Mouse (Mus musculus): ENCODE measurements at regions not wholly inside any gene's neighbourhood (a gene's known extent, or its start where the extent isn't known, plus 50 kb on each side); places are given as distances from the start of the nearest gene placed in this dataset.

DNA sequence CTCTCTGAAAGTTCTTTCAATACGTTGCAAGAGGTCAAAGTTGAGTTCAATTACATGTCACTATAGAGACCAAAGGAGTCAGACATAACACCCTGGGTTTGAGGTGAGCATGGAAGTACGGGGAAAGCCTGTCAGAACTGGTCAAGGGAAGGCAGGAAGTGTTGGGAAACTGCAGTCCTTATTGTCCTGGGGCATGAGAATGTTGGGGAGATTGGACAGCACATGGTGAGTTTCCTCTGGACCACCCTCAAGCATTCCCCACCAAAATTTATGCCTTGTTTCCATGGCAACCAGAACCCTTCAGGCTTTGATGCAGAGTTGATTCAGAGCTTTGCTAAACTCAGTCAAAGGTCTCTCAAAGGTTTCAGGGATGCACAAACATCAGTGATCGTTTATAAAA, 276.5 kb downstream of the Basp1 start:
- no peak for ATAC-seq (replicated peaks; ENCODE audit: low FRiP score, poor library complexity, severe bottlenecking)

GRCm38 (mm10) chr15:25135471-25136262, 277.9 kb downstream of the Basp1 start:
- no peak for ATAC-seq (replicated peaks; ENCODE audit: low FRiP score, poor library complexity, severe bottlenecking)

- ATAC-seq (replicated peaks; ENCODE audit: low FRiP score, poor library complexity, severe bottlenecking): no peak
These were observed 283.5 kb downstream of the Basp1 start for GRCm38 (mm10) chr15:25130096-25130495.

DNA sequence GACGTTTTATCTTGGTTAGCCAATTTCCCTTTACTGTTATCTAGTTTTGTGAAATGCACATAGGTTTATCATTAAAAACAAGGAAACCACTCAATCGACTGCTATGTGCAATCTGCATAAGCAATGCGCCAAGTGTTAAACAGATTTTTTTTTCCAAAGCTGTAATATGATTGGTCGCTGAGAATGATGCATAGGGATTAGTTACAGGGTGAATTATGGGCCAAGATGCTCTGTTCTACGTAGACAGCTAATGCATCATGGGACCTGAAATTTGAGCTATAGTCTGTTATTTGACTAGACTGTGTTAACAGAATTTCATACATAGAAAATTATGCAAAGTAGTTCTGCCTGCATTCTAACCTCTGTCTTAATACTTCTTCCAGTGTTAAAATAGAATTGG, 284.0 kb downstream of the Basp1 start:
- ATAC-seq (replicated peaks; ENCODE audit: low FRiP score, poor library complexity, severe bottlenecking): no peak

DNA sequence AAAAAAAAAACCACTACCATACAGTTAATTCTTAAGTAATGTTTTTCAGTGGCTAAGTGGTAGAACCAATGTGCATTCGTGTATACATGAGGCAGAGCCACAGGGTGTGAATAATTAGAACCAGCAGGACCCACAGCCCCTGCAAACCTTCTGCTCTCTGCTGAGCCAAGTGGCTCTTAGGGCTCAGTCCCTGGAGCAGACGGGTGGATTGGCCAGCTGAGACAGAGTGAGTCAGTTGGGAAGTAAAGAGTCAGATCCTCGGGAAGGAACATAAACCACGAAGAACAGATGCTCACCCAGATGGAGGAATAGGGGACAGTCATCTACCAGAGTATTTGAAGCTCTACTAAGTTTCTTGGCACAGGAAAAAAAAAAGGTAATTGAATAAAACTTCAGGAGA, 293.1 kb downstream of the Basp1 start:
- ATAC-seq (replicated peaks; ENCODE audit: low FRiP score, poor library complexity, severe bottlenecking): no peak

GRCm38 (mm10) chr15:25117980-25118379, 295.6 kb downstream of the Basp1 start:
- no peak for ATAC-seq (replicated peaks; ENCODE audit: low FRiP score, poor library complexity, severe bottlenecking)

DNA sequence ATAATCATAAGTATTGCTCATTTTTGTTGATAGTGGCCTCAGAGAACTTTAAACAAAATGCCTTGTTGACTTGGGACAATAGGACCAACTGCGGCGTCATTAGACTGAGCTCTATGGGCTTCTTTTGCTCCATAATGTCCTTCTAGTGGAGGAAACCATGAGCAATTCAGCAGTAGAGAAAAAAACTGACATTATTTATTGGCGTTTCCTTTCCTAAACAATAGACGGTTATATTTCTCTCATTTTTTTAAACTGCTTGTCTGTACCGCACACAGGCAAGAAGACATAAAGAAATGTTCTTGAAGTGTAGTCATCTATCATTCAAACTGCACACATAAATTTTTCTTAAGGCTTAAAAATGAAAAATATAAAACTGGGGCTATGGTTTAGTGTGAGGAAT, 310.8 kb downstream of the Basp1 start:
- ATAC-seq (replicated peaks; ENCODE audit: low FRiP score, poor library complexity, severe bottlenecking): no peak

DNA sequence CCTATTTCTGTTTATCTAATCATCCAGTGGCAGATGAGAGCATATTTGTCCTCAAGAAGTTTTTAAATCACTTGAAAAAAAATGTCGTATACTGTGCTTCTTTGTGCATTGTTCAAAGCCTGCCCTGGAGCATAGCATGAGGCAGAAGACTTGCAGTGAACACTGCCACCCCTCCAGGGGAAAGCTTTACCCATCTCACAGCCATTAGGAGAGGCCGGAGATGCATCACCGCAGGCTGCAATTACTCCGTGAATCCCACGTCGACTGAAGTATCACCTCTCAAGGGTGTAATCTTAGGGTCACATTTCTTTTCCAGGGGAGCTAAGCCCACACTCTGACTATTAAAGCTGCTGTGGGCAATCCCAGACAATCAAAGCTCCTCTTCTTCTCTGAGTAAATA, 319.8 kb downstream of the Basp1 start:
- ATAC-seq (replicated peaks; ENCODE audit: low FRiP score, poor library complexity, severe bottlenecking): no peak

DNA sequence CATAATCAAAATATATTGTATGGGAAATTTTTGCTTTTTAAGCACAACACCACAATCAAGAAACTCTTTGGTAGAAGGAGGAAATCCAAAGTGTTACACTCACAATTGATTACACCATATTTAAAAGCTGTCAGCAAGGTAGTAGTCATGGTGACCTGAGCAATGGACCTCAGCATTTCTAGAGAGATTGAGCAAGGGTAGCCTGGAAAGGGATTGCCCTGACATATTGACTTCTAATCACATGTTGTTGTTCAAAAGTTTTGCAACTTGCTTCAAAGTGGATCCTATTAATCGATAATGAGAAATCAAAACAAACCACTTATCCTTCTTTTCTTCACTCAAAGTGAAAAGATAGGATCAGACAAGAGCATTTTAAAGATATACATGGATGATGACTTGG, 343.9 kb downstream of the Basp1 start:
- no peak for ATAC-seq (replicated peaks; ENCODE audit: low FRiP score, poor library complexity, severe bottlenecking)

GRCm38 (mm10) chr15:25059347-25059746, 354.2 kb downstream of the Basp1 start:
- ATAC-seq (replicated peaks; ENCODE audit: low FRiP score, poor library complexity, severe bottlenecking): no peak

GRCm38 (mm10) chr15:25047875-25048274, 365.7 kb downstream of the Basp1 start:
- no peak for ATAC-seq (replicated peaks; ENCODE audit: low FRiP score, poor library complexity, severe bottlenecking)

GRCm38 (mm10) chr15:25046514-25047138, 366.9 kb downstream of the Basp1 start:
- ATAC-seq (replicated peaks; ENCODE audit: low FRiP score, poor library complexity, severe bottlenecking): no peak

DNA sequence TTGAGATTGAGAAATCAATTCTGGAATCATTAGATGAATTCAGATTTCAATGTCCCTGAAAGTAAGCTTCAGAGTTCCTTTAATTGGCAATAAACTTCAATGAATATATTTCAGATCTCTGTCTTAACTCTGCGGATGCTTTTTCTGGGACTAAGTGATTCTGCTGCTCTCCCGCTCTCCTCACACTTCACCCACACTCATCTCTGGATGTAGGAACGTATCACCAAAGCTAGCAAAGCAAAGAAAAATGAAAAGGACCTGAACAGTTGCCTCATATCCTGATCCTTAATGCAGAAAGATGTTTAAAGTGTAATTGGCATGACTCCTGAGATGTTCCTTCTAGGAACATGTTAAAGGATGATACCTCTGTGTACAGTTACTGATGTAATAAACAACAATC, 377.3 kb downstream of the Basp1 start:
- no peak for ATAC-seq (replicated peaks; ENCODE audit: low FRiP score, poor library complexity, severe bottlenecking)

DNA sequence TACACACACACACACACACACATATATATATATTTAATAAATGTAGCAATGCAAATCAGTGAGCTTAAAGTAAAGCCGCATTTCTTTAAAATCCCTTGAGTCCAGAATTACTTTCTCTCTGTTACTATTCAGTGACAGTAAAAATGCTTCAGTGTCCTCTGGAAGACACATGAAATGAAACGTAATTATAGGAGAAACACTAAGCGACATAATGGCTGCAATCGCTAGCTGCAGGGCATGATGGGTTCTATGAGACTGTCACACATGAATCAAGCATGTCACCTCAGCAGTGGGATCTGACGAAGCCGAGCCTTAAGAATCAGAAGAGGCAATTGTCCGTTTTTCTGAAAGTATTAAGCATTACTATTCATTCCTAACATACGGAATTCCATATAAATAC, 385.7 kb downstream of the Basp1 start:
- ATAC-seq (replicated peaks; ENCODE audit: low FRiP score, poor library complexity, severe bottlenecking): no peak

GRCm38 (mm10) chr15:25026786-25027461, 386.6 kb downstream of the Basp1 start:
- ATAC-seq (replicated peaks; ENCODE audit: low FRiP score, poor library complexity, severe bottlenecking): no peak

DNA sequence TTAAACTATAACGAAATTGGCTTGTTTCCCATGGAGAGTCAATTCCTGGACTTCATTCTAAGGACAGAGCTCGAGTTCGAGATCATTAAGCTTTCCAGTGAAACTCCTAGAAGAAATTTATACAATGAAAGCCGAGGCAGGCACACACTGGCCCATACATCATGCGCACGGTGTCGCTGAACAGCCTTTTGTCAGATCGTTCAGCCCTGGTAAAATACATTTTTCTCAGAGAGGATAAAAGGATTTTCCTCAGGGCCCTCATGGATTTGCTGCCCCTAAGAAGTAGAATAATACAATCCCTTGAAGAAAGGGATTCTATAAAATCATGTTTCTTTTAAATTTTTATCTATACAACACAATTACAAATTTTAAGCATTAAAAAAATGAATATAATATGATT, 387.2 kb downstream of the Basp1 start:
- ATAC-seq (replicated peaks; ENCODE audit: low FRiP score, poor library complexity, severe bottlenecking): no peak

DNA sequence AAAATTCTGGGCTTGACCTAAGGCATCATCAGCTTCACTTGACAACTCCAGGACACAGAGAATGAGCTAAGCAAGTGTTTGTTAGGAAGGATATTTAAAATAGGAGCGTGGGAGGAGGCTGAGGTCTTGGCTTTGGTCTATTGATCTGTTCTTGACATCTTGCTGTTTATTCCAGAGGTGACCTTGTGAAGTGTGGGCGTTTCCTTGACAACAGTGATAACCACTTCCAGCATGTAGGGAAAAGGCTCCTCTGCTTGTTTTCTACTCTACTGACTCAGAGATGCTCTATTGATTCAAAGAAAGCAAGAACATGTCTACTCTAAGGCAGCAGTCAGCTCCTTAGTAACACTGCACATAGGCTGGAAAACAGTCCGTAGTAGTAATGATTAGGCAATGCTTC, 392.6 kb downstream of the Basp1 start:
- ATAC-seq (replicated peaks; ENCODE audit: low FRiP score, poor library complexity, severe bottlenecking): no peak

- ATAC-seq (replicated peaks; ENCODE audit: low FRiP score, poor library complexity, severe bottlenecking): no peak
These were observed 394.1 kb downstream of the Basp1 start for GRCm38 (mm10) chr15:25019352-25019941.

DNA sequence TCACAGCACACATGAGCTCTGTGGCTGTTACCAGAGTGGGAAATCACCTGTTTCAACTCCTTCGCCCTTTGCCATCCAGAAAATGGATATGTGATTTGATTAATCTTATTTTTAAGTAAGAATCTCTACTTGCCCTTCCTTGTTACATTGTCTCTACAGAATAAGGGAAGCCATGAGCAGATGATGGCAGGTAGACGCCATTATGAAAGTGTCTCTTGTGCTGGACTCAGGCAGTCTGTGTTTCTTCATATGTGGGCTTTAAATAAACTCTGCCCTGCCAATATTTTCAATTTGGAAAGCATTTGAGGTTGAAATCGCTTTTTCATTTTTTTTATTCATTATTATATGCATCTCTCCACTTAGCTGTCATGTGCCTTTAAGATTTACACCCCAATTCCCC, 394.6 kb downstream of the Basp1 start:
- ATAC-seq (replicated peaks; ENCODE audit: low FRiP score, poor library complexity, severe bottlenecking): no peak

DNA sequence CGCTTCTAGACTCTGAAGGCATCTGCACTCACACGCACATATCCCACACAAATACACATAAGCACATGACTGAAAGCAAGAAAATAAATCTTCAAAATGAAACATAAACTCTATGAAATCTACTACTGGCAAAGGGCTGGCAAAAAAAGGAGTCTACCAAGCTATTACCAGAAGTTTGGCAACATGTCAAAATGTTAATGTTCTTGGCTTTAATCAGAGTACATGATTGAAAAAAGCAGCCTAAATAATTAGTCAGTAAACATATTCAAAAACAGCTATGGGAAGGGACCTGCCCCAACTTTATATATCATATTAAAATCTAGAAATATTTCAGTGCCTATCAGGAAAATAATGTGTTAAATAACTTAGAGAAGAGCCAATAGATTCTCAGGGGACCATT, 405.8 kb downstream of the Basp1 start:
- no peak for ATAC-seq (replicated peaks; ENCODE audit: low FRiP score, poor library complexity, severe bottlenecking)

GRCm38 (mm10) chr15:25000171-25000570, 413.4 kb downstream of the Basp1 start:
- no peak for ATAC-seq (replicated peaks; ENCODE audit: low FRiP score, poor library complexity, severe bottlenecking)

Data from erythroid progenitor cell, adult 5-6 weeks (primary cell).